Mouse (Mus musculus) 3134 (cell line): ENCODE measurements around the gene Ddx39b.

Experiments used
- DNase-seq: peaks from one replicate; pipeline ENCODE4 v3.0.0-alpha.2; 2011; ENCODE audit warnings: low spot score; ENCODE audit not compliant: insufficient read length; ENCODE audit errors: extremely low read depth

Gene Ddx39b

GRCm38 (mm10) chr17:35242015-35242941, 732 bp downstream of the Ddx39b start:
- peak; percentile 71 for DNase-seq

GRCm38 (mm10) chr17:35243086-35243485, 1.5 kb downstream of the Ddx39b start:
- peak; percentile 62 for DNase-seq

GRCm38 (mm10) chr17:35244999-35245398, 3.5 kb downstream of the Ddx39b start:
- no peak for DNase-seq

- DNase-seq = no peak
Observed at GRCm38 (mm10) chr17:35245731-35246623, 4.4 kb downstream of the Ddx39b start.

- DNase-seq = no peak
Observed at GRCm38 (mm10) chr17:35247144-35247543, 5.6 kb downstream of the Ddx39b start.

GRCm38 (mm10) chr17:35248986-35249385, 7.4 kb downstream of the Ddx39b start:
- no peak for DNase-seq

- DNase-seq = no peak
Observed at GRCm38 (mm10) chr17:35249451-35250197, 8.1 kb downstream of the Ddx39b start.

- DNase-seq = no peak
Observed at GRCm38 (mm10) chr17:35250348-35251120, 9.0 kb downstream of the Ddx39b start.

GRCm38 (mm10) chr17:35251162-35251719, 9.7 kb downstream of the Ddx39b start:
- DNase-seq = no peak

- DNase-seq = no peak
Observed at GRCm38 (mm10) chr17:35251981-35252380, 10.4 kb downstream of the Ddx39b start.

GRCm38 (mm10) chr17:35252619-35253292, 11.2 kb downstream of the Ddx39b start:
- no peak for DNase-seq

GRCm38 (mm10) chr17:35253293-35254093, 11.9 kb downstream of the Ddx39b start:
- DNase-seq = peak; percentile 45

GRCm38 (mm10) chr17:35254241-35255098, 12.9 kb downstream of the Ddx39b start:
- DNase-seq = peak; percentile 51

- DNase-seq = no peak
Observed at GRCm38 (mm10) chr17:35255301-35255700, 13.8 kb downstream of the Ddx39b start.

GRCm38 (mm10) chr17:35255704-35256103, 14.2 kb downstream of the Ddx39b start:
- DNase-seq = no peak

- DNase-seq = no peak
Observed at GRCm38 (mm10) chr17:35257378-35257777, 15.8 kb downstream of the Ddx39b start.

- peak; percentile 79 for DNase-seq
Observed at GRCm38 (mm10) chr17:35257824-35258491, 16.4 kb downstream of the Ddx39b start.
